Mouse (Mus musculus) kidney, postnatal 0 days (tissue): ENCODE data around the gene Git1. TPM values are rescaled to one million over a fixed set of nuclear protein-coding genes. Genes with fewer than 3 reads are reported as not detected.

ENCODE experiments used
- ATAC-seq: fragments of 200-750 bp; cut with Nextera tagmentation; replicated peaks from 2 replicates; pipeline ENCODE4 v1.8.0; 2017; ENCODE audit warnings: low read depth, moderate number of reproducible peaks, moderate TSS enrichment, moderate library complexity; ENCODE audit not compliant: low FRiP score
- DNase-seq: peaks from one replicate; pipeline ENCODE4 v3.0.0-alpha.2; 2016; ENCODE audit warnings: low spot score
- H3K27ac ChIP-seq: fragments of 300-500 bp; sonication (generic); 2 replicates; pipeline ENCODE4 v1.5.1; 2014; ENCODE audit warnings: mild to moderate bottlenecking
- H3K27me3 ChIP-seq: fragments of 300-500 bp; sonication (generic); 2 replicates; pipeline ENCODE4 v1.6.1; 2014; ENCODE audit warnings: low read length, mixed read lengths; ENCODE audit not compliant: insufficient read depth
- H3K36me3 ChIP-seq: fragments of 300-500 bp; sonication (generic); 2 replicates; pipeline ENCODE4 v1.6.1; 2014; ENCODE audit warnings: low read length, mixed read lengths; ENCODE audit not compliant: insufficient read depth
- H3K4me1 ChIP-seq: fragments of 300-500 bp; sonication (generic); replicated peaks from 2 replicates; pipeline ENCODE4 v1.6.1; 2014; ENCODE audit warnings: antibody characterized with exemption, low read length, mixed read lengths; ENCODE audit not compliant: insufficient read depth
- H3K4me2 ChIP-seq: fragments of 300-500 bp; sonication (generic); 2 replicates; pipeline ENCODE4 v1.6.1; 2014; ENCODE audit warnings: mild to moderate bottlenecking, low read length, moderate library complexity, mixed read lengths
- H3K4me3 ChIP-seq: fragments of 300-500 bp; sonication (generic); replicated peaks from 2 replicates; pipeline ENCODE4 v1.5.1; 2014; ENCODE audit warnings: low read depth, low read length
- H3K9ac ChIP-seq: fragments of 300-500 bp; sonication (generic); 2 replicates; pipeline ENCODE4 v1.6.1; 2014; ENCODE audit warnings: low read depth, low read length
- H3K9me3 ChIP-seq: fragments of 300-500 bp; sonication (generic); replicated peaks from 2 replicates; pipeline ENCODE4 v1.6.1; 2016; ENCODE audit warnings: low read length, inconsistent platforms, mixed read lengths
- CTCF ChIP-seq: IDR thresholded peaks from 2 replicates; pipeline ENCODE4 v1.5.1; 2016; ENCODE audit warnings: antibody characterized with exemption, low read depth, mild to moderate bottlenecking, moderate library complexity
- WGBS: fragments of 180-500 bp; shearing (Covaris S2); extraction: QIAGEN DNeasy Blood & Tissue Kit; methylation state at CpG from one replicate; pipeline ENCODE4 v1.1.7; 2014; 5-methylcytosine and 5-hydroxymethylcytosine counted together
- polyA plus RNA-seq: library from polyadenylated mRNA; unstranded; fragments of >200 nt; fragmentation: Nextera tagmentation; extraction: Ambion mirVana; gene quantifications from 2 replicates; pipeline ENCODE4 v1.2.1, GENCODE M21; 2015

Git1 gene
- polyA plus RNA-seq, 1 experiment from 2014 or later: 11.3 TPM

DNA sequence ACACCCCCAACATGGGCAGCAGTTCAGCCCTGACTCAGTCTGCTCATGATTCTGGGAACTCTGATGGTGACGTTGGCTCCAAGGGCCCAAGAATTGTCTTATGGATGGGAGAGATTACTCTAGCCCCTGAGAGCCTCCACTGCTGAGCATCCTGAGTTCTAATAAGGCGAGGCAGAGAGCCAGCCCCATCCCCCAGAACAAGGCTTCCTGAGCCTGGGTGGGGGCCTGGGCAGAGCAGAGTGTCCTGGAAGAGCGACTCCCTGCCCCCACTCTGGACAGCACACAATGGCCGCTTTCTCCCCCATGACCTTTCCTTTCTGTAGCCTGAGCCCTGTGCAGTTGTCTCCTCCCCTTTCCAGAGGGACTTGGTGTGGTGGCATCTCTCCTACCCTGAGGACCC, 4.5 kb downstream of the Git1 start:
- peak; percentile 47 for DNase-seq
- Histone ChIP-seq H3K27me3 (no peaks in the 10 kb centered on the region), H3K36me3 (peaks cover 26% of the 10 kb centered on the region), H3K9ac (no peak overlapping the region), H3K27ac (peak overlapping the region; percentile 87), H3K4me2 (no peak overlapping the region), H3K4me3 (no peak overlapping the region), H3K4me1 (peaks cover 31% of the 10 kb centered on the region), H3K9me3 (no peaks in the 10 kb centered on the region)
- no peak for TF ChIP-seq CTCF
- no peak for ATAC-seq
- 62% methylated on average over 4 of the region's 4 CpGs for WGBS

DNA sequence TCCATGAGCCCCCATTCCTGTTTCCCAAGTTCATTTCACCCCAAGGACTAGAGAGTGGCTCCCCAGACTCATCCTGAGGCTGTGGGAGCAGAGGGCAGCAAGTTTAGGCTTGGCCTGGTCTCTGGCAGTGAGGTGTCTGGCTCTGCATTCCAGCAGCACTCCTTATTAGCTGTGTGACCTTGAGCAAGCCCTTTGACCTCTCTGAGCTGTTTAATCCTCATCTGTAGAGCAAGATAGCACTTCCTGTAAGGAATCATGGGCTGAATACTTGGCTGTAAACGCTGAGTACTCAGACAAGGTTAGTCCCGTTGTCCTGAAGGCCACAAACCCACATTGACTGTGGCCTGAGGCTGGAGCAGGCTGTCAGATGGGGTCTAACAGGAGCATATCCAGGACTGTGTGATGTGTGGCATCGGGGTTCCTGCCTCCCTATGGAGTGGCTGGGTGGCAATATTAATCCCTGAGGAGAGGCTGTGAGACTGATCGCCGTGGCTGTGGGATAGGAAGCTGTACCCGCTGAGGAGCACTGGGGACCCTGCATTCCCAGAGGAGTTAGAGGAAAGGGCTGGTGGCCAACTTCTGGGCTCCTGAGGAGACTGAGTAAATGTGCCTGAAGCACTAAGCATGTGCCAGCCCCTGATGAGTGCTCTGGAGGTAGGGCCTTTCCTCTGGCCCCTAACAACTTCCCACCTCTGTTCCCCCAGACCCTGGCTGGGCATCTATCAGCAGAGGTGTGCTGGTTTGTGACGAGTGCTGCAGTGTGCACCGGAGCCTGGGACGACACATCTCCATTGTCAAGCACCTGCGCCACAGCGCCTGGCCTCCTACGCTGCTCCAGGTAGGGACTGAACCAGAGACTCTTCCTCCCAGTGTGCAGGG, 5.1 kb downstream of the Git1 start:
- ATAC-seq: no peak
- Histone ChIP-seq H3K4me1 (peaks cover 31% of the 10 kb centered on the region), H3K27ac (peak overlapping the region; percentile 87), H3K36me3 (peaks cover 33% of the 10 kb centered on the region), H3K27me3 (no peaks in the 10 kb centered on the region), H3K9me3 (no peaks in the 10 kb centered on the region), H3K4me2 (no peak overlapping the region), H3K9ac (no peak overlapping the region), H3K4me3 (no peak overlapping the region)
- no peak for TF ChIP-seq CTCF
- no peak for DNase-seq
- 81% methylated on average over 12 of the region's 12 CpGs for WGBS

GRCm38 (mm10) chr11:77499354-77499753, 6.0 kb downstream of the Git1 start:
- TF ChIP-seq CTCF: no peak
- DNase-seq: no peak
- peaks cover 41% of the 10 kb centered on the region for H3K36me3 ChIP-seq

GRCm38 (mm10) chr11:77500361-77501325, 7.3 kb downstream of the Git1 start:
- ATAC-seq (no peak), DNase-seq (no peak)
- Histone ChIP-seq H3K27ac (0 out of 2 replicates have a peak overlapping the region, but pooled peaks have one; percentile 13), H3K4me1 (peaks cover 15% of the 10 kb centered on the region), H3K9me3 (no peaks in the 10 kb centered on the region), H3K9ac (no peak overlapping the region), H3K36me3 (peaks cover 53% of the 10 kb centered on the region), H3K27me3 (no peaks in the 10 kb centered on the region), H3K4me2 (no peak overlapping the region), H3K4me3 (no peak overlapping the region)
- WGBS: 77% methylated on average over 17 of the region's 17 CpGs
- no peak for TF ChIP-seq CTCF

More at GRCm38 (mm10) chr11:77499354-77499753, 6.0 kb downstream of the Git1 start:
- Histone ChIP-seq H3K4me3 (no peak overlapping the region), H3K4me2 (no peak overlapping the region), H3K9me3 (no peaks in the 10 kb centered on the region), H3K4me1 (peaks cover 26% of the 10 kb centered on the region), H3K27ac (no peak overlapping the region), H3K9ac (no peak overlapping the region), H3K27me3 (no peaks in the 10 kb centered on the region)
- 93% methylated on average over 7 of the region's 7 CpGs for WGBS
- no peak for ATAC-seq

GRCm38 (mm10) chr11:77501392-77501791, 8.0 kb downstream of the Git1 start:
- peak; percentile 86 for TF ChIP-seq CTCF
- Histone ChIP-seq H3K27me3 (no peaks in the 10 kb centered on the region), H3K9ac (no peak overlapping the region), H3K36me3 (peaks cover 61% of the 10 kb centered on the region), H3K9me3 (no peaks in the 10 kb centered on the region), H3K4me1 (peaks cover 15% of the 10 kb centered on the region), H3K27ac (0 out of 2 replicates have a peak overlapping the region, but pooled peaks have one; percentile 13), H3K4me2 (no peak overlapping the region), H3K4me3 (no peak overlapping the region)
- WGBS: 27% methylated on average over 5 of the region's 5 CpGs
- DNase-seq (peak; percentile 88), ATAC-seq (no peak)

GRCm38 (mm10) chr11:77501971-77502370, 8.6 kb downstream of the Git1 start:
- H3K4me1 ChIP-seq: peaks cover 13% of the 10 kb centered on the region
- peaks cover 66% of the 10 kb centered on the region for H3K36me3 ChIP-seq
- H3K9ac ChIP-seq: no peak overlapping the region
- TF ChIP-seq CTCF: no peak
- 93% methylated on average over 4 of the region's 4 CpGs for WGBS
- H3K4me3 ChIP-seq: no peak overlapping the region
- ATAC-seq: no peak
- no peak for DNase-seq
- no peak overlapping the region for H3K4me2 ChIP-seq
- no peak overlapping the region for H3K27ac ChIP-seq
- H3K9me3 ChIP-seq: no peaks in the 10 kb centered on the region
- H3K27me3 ChIP-seq: no peaks in the 10 kb centered on the region
